Mouse (Mus musculus) cerebellum, postnatal 25 days (tissue): Measurements from ENCODE around the gene Atp2c1.

ENCODE experiments used
- DNase-seq, 2 experiments: peaks; one replicate each; pipeline ENCODE4 v3.0.0; 2021; ENCODE audit warnings: mixed read lengths in 2 of 2

Atp2c1 gene

GRCm38 (mm10) chr9:105527219-105527618 lies at the start of gene Atp2c1:
Atp2c1 (minus strand) TSS chr9:105527319.
- DNase-seq, result no peak

DNA sequence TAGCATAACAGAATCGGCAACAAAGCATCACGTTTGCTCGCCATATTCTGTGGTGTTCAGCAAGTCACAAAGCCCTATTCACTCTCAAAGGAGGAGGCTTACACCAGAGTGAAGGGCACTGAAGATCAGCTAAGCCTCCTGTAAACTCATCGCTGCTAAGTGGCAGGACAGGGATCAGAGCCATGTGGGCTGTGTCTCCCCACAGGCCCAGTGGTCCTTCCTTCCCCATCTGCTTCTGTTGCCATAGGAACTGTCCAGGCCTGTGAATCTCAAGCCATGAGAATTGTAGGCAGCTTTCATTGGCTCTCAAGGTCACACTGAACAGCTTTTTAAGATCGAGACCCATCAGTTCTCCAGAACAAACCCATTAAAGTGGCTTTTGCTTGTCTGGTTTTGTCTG lies 30.3 kb upstream of the Atp2c1 start:
- no peak for DNase-seq

GRCm38 (mm10) chr9:105556141-105556735 lies 29.1 kb upstream of the Atp2c1 start:
- no peak for DNase-seq

DNA sequence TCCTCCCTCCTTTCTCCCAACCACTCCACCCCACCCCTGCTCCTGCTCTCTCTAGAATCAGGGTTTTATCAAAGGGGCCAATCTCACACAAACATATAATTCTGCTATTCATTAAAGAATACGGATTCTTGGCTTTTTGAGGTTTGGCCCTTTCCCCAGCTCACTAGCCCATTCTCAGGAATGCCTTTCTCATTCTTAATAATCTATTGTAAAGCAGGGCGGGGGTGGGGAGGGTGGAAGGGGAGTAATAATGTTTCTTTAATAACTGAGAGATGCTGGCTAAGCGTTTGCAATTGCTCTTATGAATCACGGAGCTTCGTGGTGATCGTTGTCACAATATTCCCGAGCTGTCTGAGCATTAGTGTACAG lies 27.3 kb upstream of the Atp2c1 start:
- DNase-seq, result no peak

GRCm38 (mm10) chr9:105553629-105554438 lies 26.7 kb upstream of the Atp2c1 start:
- DNase-seq, result no peak

GRCm38 (mm10) chr9:105551407-105551806 lies 24.3 kb upstream of the Atp2c1 start:
- no peak for DNase-seq

DNA sequence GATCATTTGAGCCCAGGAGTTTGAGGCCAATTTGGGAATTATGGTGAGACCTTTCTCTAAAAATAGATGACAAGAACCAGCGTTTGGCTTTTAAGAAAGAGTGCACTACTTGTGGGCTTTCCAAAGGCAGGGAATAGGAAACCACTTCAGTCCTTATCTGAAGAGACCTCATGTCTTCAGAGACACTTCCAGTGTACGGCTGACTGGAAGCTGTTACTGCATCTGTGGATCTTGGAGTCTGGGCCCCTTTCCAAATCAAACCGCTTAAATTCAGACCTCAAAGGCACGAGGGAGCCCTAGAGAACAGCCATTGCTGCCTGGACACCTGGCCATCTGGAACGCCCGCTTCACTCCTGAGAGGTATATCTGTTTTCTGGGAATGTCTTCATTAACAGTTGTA lies 22.0 kb upstream of the Atp2c1 start:
- DNase-seq, result no peak

- DNase-seq, result no peak
Observed at GRCm38 (mm10) chr9:105544013-105544750, 17.1 kb upstream of the Atp2c1 start.

- no peak for DNase-seq
Observed at GRCm38 (mm10) chr9:105537473-105537872, 10.4 kb upstream of the Atp2c1 start.

DNA sequence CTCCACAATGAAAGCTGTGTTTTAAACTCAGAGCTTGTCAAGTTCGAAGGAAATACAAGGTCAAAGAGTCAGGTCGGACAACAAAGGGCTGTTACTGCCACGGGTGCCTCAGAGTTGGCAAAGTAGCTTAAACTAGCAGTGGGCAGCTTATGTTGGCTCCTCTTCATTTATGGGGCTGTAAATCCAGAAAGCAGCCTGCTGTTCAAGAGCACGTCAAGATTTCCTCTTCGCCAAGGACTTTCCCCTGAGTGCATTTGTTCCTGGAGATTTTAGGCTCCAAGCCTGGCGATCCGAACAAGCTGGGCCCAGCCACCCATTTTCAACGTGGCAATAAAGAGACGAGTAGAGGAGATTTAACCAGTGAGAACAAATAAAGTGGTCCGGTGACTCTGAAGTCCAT lies 9.8 kb upstream of the Atp2c1 start:
- DNase-seq, result no peak

DNA sequence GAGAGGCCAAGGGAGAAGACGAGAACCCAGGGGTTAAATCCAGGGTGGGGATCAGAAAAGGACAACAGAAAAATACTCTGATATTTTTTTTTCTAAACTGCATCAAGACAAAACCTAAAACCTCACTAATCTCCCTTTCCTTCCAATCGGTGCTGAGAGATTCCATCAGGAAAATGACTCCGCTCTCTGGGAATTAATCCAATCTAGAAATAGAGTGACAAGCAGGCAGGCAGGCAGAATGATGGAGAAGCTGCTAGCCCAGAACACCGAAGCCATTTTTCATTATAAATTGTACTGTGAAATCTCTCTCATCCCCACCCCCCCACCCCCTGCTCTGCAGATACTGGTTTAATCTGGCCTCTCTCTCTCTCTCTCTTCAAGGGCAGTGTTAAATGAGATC lies 1.8 kb downstream of the Atp2c1 start:
- DNase-seq, result no peak

GRCm38 (mm10) chr9:105523038-105523437 lies 4.1 kb downstream of the Atp2c1 start:
- peak; percentile 92 to 93 for DNase-seq

- DNase-seq, result no peak
Observed at GRCm38 (mm10) chr9:105522063-105522462, 5.1 kb downstream of the Atp2c1 start.

GRCm38 (mm10) chr9:105520776-105521552 lies 6.2 kb downstream of the Atp2c1 start:
- DNase-seq, result peak; percentile 11 to 14

DNA sequence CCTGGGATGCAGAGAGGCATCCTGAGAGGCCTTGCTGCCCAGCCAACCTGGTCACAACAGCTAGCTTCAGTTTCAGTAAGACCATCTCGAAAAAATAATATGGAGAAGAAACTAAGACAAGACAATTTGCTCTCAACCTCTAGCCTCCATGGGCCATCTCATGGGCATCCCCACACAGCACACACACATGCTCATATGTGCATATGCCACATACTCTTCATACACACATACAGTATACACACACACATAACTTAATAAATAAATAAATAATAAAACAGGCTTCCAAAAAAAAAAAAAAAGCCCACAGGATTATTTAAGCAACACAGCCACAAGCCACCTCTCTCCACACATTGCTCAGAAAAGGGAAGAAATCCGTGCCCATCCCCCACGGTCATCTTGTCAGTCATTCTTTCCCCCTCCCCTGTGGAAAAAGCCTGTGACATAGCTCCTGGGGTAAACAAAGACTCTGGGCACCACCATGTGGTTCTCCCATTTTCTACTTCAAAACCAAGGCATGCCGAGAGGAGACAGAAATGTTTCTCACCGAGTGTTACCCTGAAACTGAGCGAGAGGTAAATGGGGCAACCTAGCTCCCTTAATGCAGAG lies 7.7 kb downstream of the Atp2c1 start:
- DNase-seq, result peak; percentile 13 to 40

DNA sequence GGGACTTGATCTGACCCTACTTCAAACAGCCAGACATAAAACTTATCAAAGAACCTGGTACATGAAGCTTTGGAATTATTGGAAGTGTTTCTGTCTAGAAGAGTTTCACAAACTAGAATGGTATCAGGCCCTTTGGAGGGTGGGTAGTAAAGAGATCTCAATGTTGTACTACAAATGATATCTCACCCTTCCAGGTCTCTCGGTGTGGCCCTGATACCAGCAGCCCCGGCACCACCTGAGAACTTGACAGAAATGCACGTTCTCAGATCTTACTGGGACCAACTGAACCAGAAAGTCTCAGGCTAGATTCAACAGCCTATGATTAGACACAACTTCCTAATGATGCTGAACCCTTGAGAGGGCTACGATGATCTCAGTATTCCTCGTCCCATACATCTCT lies 23.4 kb downstream of the Atp2c1 start:
- DNase-seq, result no peak

GRCm38 (mm10) chr9:105502389-105502788 lies 24.7 kb downstream of the Atp2c1 start:
- DNase-seq, result no peak

- DNase-seq, result peak; percentile 58 to 80
Observed at GRCm38 (mm10) chr9:105495316-105496174, 31.6 kb downstream of the Atp2c1 start.

DNA sequence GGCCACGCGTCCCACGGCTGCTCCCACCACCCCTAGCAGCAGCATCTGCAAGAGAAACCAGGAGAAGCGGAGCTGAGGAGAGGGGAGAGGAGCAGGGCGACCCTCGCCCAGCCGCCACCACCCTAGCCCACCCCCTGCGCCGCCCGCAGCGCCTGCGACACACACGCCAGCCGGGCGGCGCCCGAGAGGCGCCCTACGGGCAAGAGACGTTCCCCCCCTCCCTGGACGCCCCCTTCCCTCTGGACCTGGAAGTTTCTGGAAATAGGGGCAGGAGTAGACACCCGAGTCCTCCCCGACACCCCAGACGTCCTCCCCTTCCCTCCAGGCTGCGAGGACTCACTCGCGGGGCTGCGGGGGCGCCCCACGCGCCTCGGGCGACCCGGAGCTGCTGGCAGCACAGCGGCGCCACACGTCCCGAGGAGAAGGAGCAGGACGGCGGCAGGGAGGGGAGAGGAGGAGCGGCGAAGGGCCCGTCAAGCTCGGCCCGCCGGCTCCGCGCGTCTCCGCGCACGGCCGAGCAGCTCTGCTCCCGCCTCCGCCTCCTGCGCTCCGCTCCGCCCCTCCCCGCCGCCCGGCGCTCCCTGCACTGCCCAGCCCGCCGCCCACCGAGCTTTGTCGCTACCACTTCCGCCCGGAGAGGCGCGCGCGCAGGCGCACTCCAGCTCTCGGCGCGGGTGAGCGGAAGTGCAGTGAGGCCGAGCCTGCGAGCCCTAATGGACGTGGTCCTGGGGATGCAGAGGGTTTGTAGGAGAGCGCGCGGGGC lies 32.4 kb downstream of the Atp2c1 start:
- peak; percentile 98 to 99 for DNase-seq

- DNase-seq, result no peak
Observed at GRCm38 (mm10) chr9:105492744-105493143, 34.4 kb downstream of the Atp2c1 start.

DNA sequence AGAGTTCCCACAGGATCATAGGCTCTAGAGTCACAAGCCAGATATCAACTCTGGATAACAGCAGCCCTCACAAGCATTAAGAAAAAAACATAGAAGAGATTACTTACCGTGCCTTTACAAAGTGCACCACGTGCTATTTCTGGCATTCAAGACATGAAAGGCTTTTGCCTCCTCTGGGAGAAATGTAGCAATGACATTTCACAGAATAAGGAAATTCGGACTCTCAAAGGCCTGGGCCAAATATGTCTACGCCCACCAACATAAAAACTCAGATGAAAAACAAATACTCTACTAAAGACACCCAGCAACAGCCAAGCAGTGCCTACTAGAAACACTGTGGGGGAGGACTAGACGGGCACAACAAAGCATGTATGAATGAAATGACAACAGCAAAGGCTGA lies 38.8 kb downstream of the Atp2c1 start:
- no peak for DNase-seq
